Mouse (Mus musculus) midbrain, embryonic 14.5 days (tissue): Measurements from ENCODE around the gene Sptbn2. TPM values are rescaled to one million over a fixed set of nuclear protein-coding genes. Genes with fewer than 3 reads are reported as not detected.

Experiments used
- ATAC-seq: fragments of 200-750 bp; cut with Nextera tagmentation; 2 replicates; pipeline ENCODE4 v1.8.0; 2017; ENCODE audit warnings: moderate number of reproducible peaks, moderate library complexity; ENCODE audit not compliant: low FRiP score, low TSS enrichment
- DNase-seq: peaks from one replicate; pipeline ENCODE4 v3.0.0-alpha.2; 2015
- H3K27ac ChIP-seq: fragments of 300-500 bp; sonication (generic); replicated peaks from 2 replicates; pipeline ENCODE4 v1.5.1; 2014; ENCODE audit warnings: mild to moderate bottlenecking, low read depth, low read length, moderate library complexity
- H3K27me3 ChIP-seq: fragments of 300-500 bp; sonication (generic); 2 replicates; pipeline ENCODE4 v1.6.1; 2014; ENCODE audit warnings: low read length, control low read depth, mixed read lengths; ENCODE audit not compliant: control insufficient read depth, insufficient read depth
- H3K36me3 ChIP-seq: fragments of 300-500 bp; sonication (generic); 2 replicates; pipeline ENCODE4 v1.6.1; 2014; ENCODE audit warnings: low read length, control low read depth; ENCODE audit not compliant: control insufficient read depth, insufficient read depth
- H3K4me1 ChIP-seq: fragments of 300-500 bp; sonication (generic); 2 replicates; pipeline ENCODE4 v1.6.1; 2014; ENCODE audit warnings: mild to moderate bottlenecking, antibody characterized with exemption, low read length, control low read depth; ENCODE audit not compliant: control insufficient read depth, insufficient read depth
- H3K4me2 ChIP-seq: fragments of 300-500 bp; sonication (generic); 2 replicates; pipeline ENCODE4 v1.6.1; 2014; ENCODE audit warnings: mild to moderate bottlenecking, low read length, moderate library complexity
- H3K4me3 ChIP-seq: fragments of 300-500 bp; sonication (generic); replicated peaks from 2 replicates; pipeline ENCODE4 v1.5.1; 2014; ENCODE audit warnings: low read depth, low read length
- H3K9ac ChIP-seq: fragments of 300-500 bp; sonication (generic); replicated peaks from 2 replicates; pipeline ENCODE4 v1.6.1; 2014; ENCODE audit warnings: mild to moderate bottlenecking, low read length, moderate library complexity
- H3K9me3 ChIP-seq: fragments of 300-500 bp; sonication (generic); 2 replicates; pipeline ENCODE4 v1.6.1; 2016; ENCODE audit warnings: low read length, control low read depth, mixed read lengths; ENCODE audit not compliant: control insufficient read depth
- WGBS: fragments of 180-500 bp; shearing (Covaris S2); extraction: QIAGEN DNeasy Blood & Tissue Kit; methylation state at CpG from one replicate; pipeline ENCODE4 v1.1.7; 2014; 5-methylcytosine and 5-hydroxymethylcytosine counted together
- polyA plus RNA-seq: library from polyadenylated mRNA; unstranded; fragments of >200 nt; fragmentation: Nextera tagmentation; extraction: Ambion mirVana; gene quantifications from 2 replicates; pipeline ENCODE4 v1.2.1, GENCODE M21; 2014

The Sptbn2 gene
- polyA plus RNA-seq, 1 experiment from 2014 or later, result 43.0 TPM

- H3K27me3 ChIP-seq, result no peaks in the 10 kb centered on the region
- H3K4me3 ChIP-seq, result no peak overlapping the region
- no peak for ATAC-seq
- no peaks in the 10 kb centered on the region for H3K9me3 ChIP-seq
- no peak overlapping the region for H3K4me2 ChIP-seq
- 95% methylated on average over 2 of the region's 2 CpGs for WGBS
- no peak overlapping the region for H3K27ac ChIP-seq
- no peak overlapping the region for H3K9ac ChIP-seq
- H3K36me3 ChIP-seq, result peaks cover 49% of the 10 kb centered on the region
- peaks cover 4% of the 10 kb centered on the region; the same call in 1 of the 2 replicates for H3K4me1 ChIP-seq
- DNase-seq, result no peak
Observed at GRCm38 (mm10) chr19:4797846-4798245, 86.9 kb downstream of the Sptbn2 start.

- Histone ChIP-seq H3K36me3 (peaks cover 59% of the 10 kb centered on the region), H3K9me3 (no peaks in the 10 kb centered on the region), H3K9ac (no peak overlapping the region), H3K4me3 (no peak overlapping the region), H3K27ac (no peak overlapping the region), H3K4me1 (0 out of 2 replicates have a peak, but pooled peaks cover 3% of the 10 kb centered on the region), H3K4me2 (no peak overlapping the region), H3K27me3 (no peaks in the 10 kb centered on the region)
- ATAC-seq, result no peak
- DNase-seq, result no peak
- 94% methylated on average over 5 of the region's 5 CpGs for WGBS
Observed at GRCm38 (mm10) chr19:4799083-4799482, 88.1 kb downstream of the Sptbn2 start.

Other genes with a start within 250 kb of the Sptbn2 start
- 1.6 and 1.9 TPM in 2 replicates for gene Syt12, start 233.7 kb upstream of the Sptbn2 start, polyA plus RNA-seq
- gene 2010003K11Rik, start 212.6 kb upstream of the Sptbn2 start, polyA plus RNA-seq, result not detected in 2 replicates
- 18.0 and 20.5 TPM in 2 replicates for gene Pcx, start 200.7 kb upstream of the Sptbn2 start, polyA plus RNA-seq
- gene Lrfn4, start 95.5 kb upstream of the Sptbn2 start, polyA plus RNA-seq, result 14.1 and 18.8 TPM in 2 replicates
- 48.5 and 52.1 TPM in 2 replicates for gene Rce1, start 85.5 kb upstream of the Sptbn2 start, polyA plus RNA-seq
- gene Gm960, start 12.5 kb upstream of the Sptbn2 start, polyA plus RNA-seq, result 6.2 and 7.6 TPM in 2 replicates
- gene Rbm4b, start 45.3 kb downstream of the Sptbn2 start, polyA plus RNA-seq, result 176 and 190 TPM in 2 replicates
- gene Rbm4, start 82.7 kb downstream of the Sptbn2 start, polyA plus RNA-seq, result 101 and 113 TPM in 2 replicates
- 12.7 and 14.4 TPM in 2 replicates for gene Gm21992, start 100.4 kb downstream of the Sptbn2 start, polyA plus RNA-seq
- 62.0 and 68.9 TPM in 2 replicates for gene Rbm14, start 100.5 kb downstream of the Sptbn2 start, polyA plus RNA-seq
- 36.5 and 41.4 TPM in 2 replicates for gene Ccs, start 128.2 kb downstream of the Sptbn2 start, polyA plus RNA-seq
- gene Ccdc87, start 128.2 kb downstream of the Sptbn2 start, polyA plus RNA-seq, result 0.49 and 0.63 TPM in 2 replicates
- 57.3 and 63.7 TPM in 2 replicates for gene Ctsf, start 144.0 kb downstream of the Sptbn2 start, polyA plus RNA-seq
- 2.1 and 3.1 TPM in 2 replicates for gene Actn3, start 166.7 kb downstream of the Sptbn2 start, polyA plus RNA-seq
- 18.2 and 19.4 TPM in 2 replicates for gene Zdhhc24, start 167.5 kb downstream of the Sptbn2 start, polyA plus RNA-seq
- 8.9 and 17.9 TPM in 2 replicates for gene Bbs1, start 195.5 kb downstream of the Sptbn2 start, polyA plus RNA-seq
- gene Dpp3, start 217.1 kb downstream of the Sptbn2 start, polyA plus RNA-seq, result 102 and 103 TPM in 2 replicates
- 10.7 and 12.2 TPM in 2 replicates for gene Peli3, start 232.0 kb downstream of the Sptbn2 start, polyA plus RNA-seq